Mouse (Mus musculus): ENCODE results near the gene Arhgap21.
"Not testable (repeated sequence)": the region's sequence is repeated elsewhere in the genome, so short reads cannot be mapped to it uniquely, and the experiment has no call there.

Arhgap21 gene

GRCm38 (mm10) chr2:20936609-20937221 lies 32.0 kb downstream of the Arhgap21 start:
- DNase-seq, result no peak

GRCm38 (mm10) chr2:20934406-20934805 lies 34.3 kb downstream of the Arhgap21 start:
- no peak for DNase-seq

GRCm38 (mm10) chr2:20932748-20933313 lies 35.9 kb downstream of the Arhgap21 start:
- no peak for DNase-seq

GRCm38 (mm10) chr2:20931761-20932160 lies 36.9 kb downstream of the Arhgap21 start:
- DNase-seq, result not testable (repeated sequence)

- DNase-seq, result no peak
Measured at GRCm38 (mm10) chr2:20928454-20928853, 40.2 kb downstream of the Arhgap21 start.

- DNase-seq, result no peak
Measured at GRCm38 (mm10) chr2:20924938-20925337, 43.7 kb downstream of the Arhgap21 start.

- DNase-seq, result no peak
Measured at GRCm38 (mm10) chr2:20922366-20922765, 46.3 kb downstream of the Arhgap21 start.

- no peak for DNase-seq
Measured at GRCm38 (mm10) chr2:20921558-20921957, 47.1 kb downstream of the Arhgap21 start.

- no peak for DNase-seq
Measured at GRCm38 (mm10) chr2:20921021-20921420, 47.7 kb downstream of the Arhgap21 start.

GRCm38 (mm10) chr2:20914531-20915320 lies 54.0 kb downstream of the Arhgap21 start:
- DNase-seq, result no peak

- no peak for DNase-seq
Measured at GRCm38 (mm10) chr2:20913019-20913415, 55.7 kb downstream of the Arhgap21 start.

GRCm38 (mm10) chr2:20912348-20913018 lies 56.2 kb downstream of the Arhgap21 start:
- no peak for DNase-seq

GRCm38 (mm10) chr2:20910446-20910845 lies 58.2 kb downstream of the Arhgap21 start:
- DNase-seq, result no peak

GRCm38 (mm10) chr2:20909404-20909803 lies 59.3 kb downstream of the Arhgap21 start:
- no peak for DNase-seq

- DNase-seq, result no peak
Measured at GRCm38 (mm10) chr2:20907291-20907690, 61.4 kb downstream of the Arhgap21 start.

- DNase-seq, result no peak
Measured at GRCm38 (mm10) chr2:20905411-20905810, 63.3 kb downstream of the Arhgap21 start.

GRCm38 (mm10) chr2:20902981-20903645 lies 65.6 kb downstream of the Arhgap21 start:
- DNase-seq, result no peak

GRCm38 (mm10) chr2:20901916-20902315 lies 66.8 kb downstream of the Arhgap21 start:
- no peak for DNase-seq

- DNase-seq, result no peak
Measured at GRCm38 (mm10) chr2:20899301-20899700, 69.4 kb downstream of the Arhgap21 start.

GRCm38 (mm10) chr2:20898684-20899083 lies 70.0 kb downstream of the Arhgap21 start:
- DNase-seq, result peak; percentile 86

- no peak for DNase-seq
Measured at GRCm38 (mm10) chr2:20896446-20896845, 72.2 kb downstream of the Arhgap21 start.

GRCm38 (mm10) chr2:20894100-20894690 lies 74.5 kb downstream of the Arhgap21 start:
- peak; percentile 70 for DNase-seq
